Mouse (Mus musculus) 3T3-L1 (cell line): ENCODE measurements at regions not wholly inside any gene's neighbourhood (a gene's known extent, or its start where the extent isn't known, plus 50 kb on each side); places are given as distances from the start of the nearest gene placed in this dataset.

Source experiments
- DNase-seq: peaks from one replicate; pipeline ENCODE4 v3.0.0-alpha.2; 2015; ENCODE audit warnings: low read depth, low spot score

- DNase-seq: no peak
Measured at GRCm38 (mm10) chrX:166980504-166980903, 228.6 kb downstream of the Tmsb4x start.

- peak; percentile 23 for DNase-seq
Measured at GRCm38 (mm10) chrX:166977029-166977428, 232.1 kb downstream of the Tmsb4x start.

GRCm38 (mm10) chrX:166971721-166972120 is 237.4 kb downstream of the Tmsb4x start:
- peak; percentile 80 for DNase-seq

- no peak for DNase-seq
Measured at GRCm38 (mm10) chrX:166964656-166965582, 244.2 kb downstream of the Tmsb4x start.

GRCm38 (mm10) chrX:166952528-166953189 is 256.5 kb downstream of the Tmsb4x start:
- no peak for DNase-seq

GRCm38 (mm10) chrX:166951011-166951410 is 258.1 kb downstream of the Tmsb4x start:
- DNase-seq: no peak

- no peak for DNase-seq
Measured at GRCm38 (mm10) chrX:166945915-166946314, 263.2 kb downstream of the Tmsb4x start.

GRCm38 (mm10) chrX:166945476-166945875 is 263.6 kb downstream of the Tmsb4x start:
- no peak for DNase-seq

- no peak for DNase-seq
Measured at GRCm38 (mm10) chrX:166933766-166934165, 275.3 kb downstream of the Tmsb4x start.

- DNase-seq: no peak
Measured at GRCm38 (mm10) chrX:166932472-166932871, 276.6 kb downstream of the Tmsb4x start.

GRCm38 (mm10) chrX:166931048-166931447 is 278.1 kb downstream of the Tmsb4x start:
- no peak for DNase-seq

- DNase-seq: no peak
Measured at GRCm38 (mm10) chrX:166929716-166930420, 279.2 kb downstream of the Tmsb4x start.

- no peak for DNase-seq
Measured at GRCm38 (mm10) chrX:166915356-166915953, 293.7 kb downstream of the Tmsb4x start.

GRCm38 (mm10) chrX:166906602-166907001 is 302.5 kb downstream of the Tmsb4x start:
- no peak for DNase-seq

GRCm38 (mm10) chrX:166900761-166901160 is 308.4 kb downstream of the Tmsb4x start:
- DNase-seq: no peak

GRCm38 (mm10) chrX:166895199-166895598 is 309.7 kb upstream of the Egfl6 start:
- DNase-seq: peak; percentile 31

- no peak for DNase-seq
Measured at GRCm38 (mm10) chrX:166886417-166886816, 300.9 kb upstream of the Egfl6 start.

GRCm38 (mm10) chrX:166869515-166869914 is 284.0 kb upstream of the Egfl6 start:
- DNase-seq: no peak

- DNase-seq: no peak
Measured at GRCm38 (mm10) chrX:166867692-166868091, 282.2 kb upstream of the Egfl6 start.
